In genomic region chr5:123117257-123117656, GRCm38 (mm10) we compare ENCODE assay signal across 8 mouse cellular contexts. TPM values are rescaled to one million over a fixed set of nuclear protein-coding genes. Genes with fewer than 3 reads are reported as not detected.
DNase-seq lines count a peak whose midpoint lies in the region; ATAC-seq and TF ChIP-seq lines count a peak whose summit lies in the region.

No protein-coding gene starts in this region.

- no peak overlapping the region; the same call in 1 of the 2 replicates for H3K9ac ChIP-seq in forebrain, embryonic 11.5 days (ENCODE audit: low read length)
- no peak overlapping the region for H3K9ac ChIP-seq in hindbrain, embryonic 16.5 days (ENCODE audit: low read depth, low read length)
- H3K9ac ChIP-seq in limb, embryonic 12.5 days (replicated peaks), result no peak overlapping the region
- H3K9ac ChIP-seq in stomach, postnatal 0 days (ENCODE audit: low read length), result no peak overlapping the region

- no peak overlapping the region for H3K27ac ChIP-seq in bone marrow, adult 2 months (ENCODE audit: control insufficient read depth, insufficient read depth, low read depth, low read length, poor library complexity)
- H3K27ac ChIP-seq in forebrain, embryonic 11.5 days (ENCODE audit: low read depth, low read length), result no peak overlapping the region
- no peak overlapping the region for H3K27ac ChIP-seq in hindbrain, embryonic 16.5 days (ENCODE audit: low read depth, low read length)
- H3K27ac ChIP-seq in limb, embryonic 12.5 days, result no peak overlapping the region
- H3K27ac ChIP-seq in stomach, postnatal 0 days (replicated peaks), result no peak overlapping the region

- no peaks in the 10 kb centered on the region for H3K4me1 ChIP-seq in bone marrow, adult 2 months (ENCODE audit: control insufficient read depth, insufficient read depth, low read length)
- H3K4me1 ChIP-seq in forebrain, embryonic 11.5 days (replicated peaks; ENCODE audit: control insufficient read depth, insufficient read depth, low read length), result no peaks in the 10 kb centered on the region
- no peaks in the 10 kb centered on the region for H3K4me1 ChIP-seq in hindbrain, embryonic 16.5 days (ENCODE audit: control insufficient read depth, insufficient read depth, low read depth, low read length)
- 0 out of 2 replicates have a peak, but pooled peaks cover 5% of the 10 kb centered on the region for H3K4me1 ChIP-seq in limb, embryonic 12.5 days (replicated peaks)
- H3K4me1 ChIP-seq in stomach, postnatal 0 days (replicated peaks; ENCODE audit: control insufficient read depth, insufficient read depth), result no peaks in the 10 kb centered on the region

- no peak for TF ChIP-seq POLR2A in bone marrow, adult 2 months (IDR thresholded peaks at IDR 0.05; ENCODE audit: borderline replicate concordance, control insufficient read depth, low read depth, low read length)

- H3K4me3 ChIP-seq in bone marrow, adult 2 months (replicated peaks; ENCODE audit: control insufficient read depth, low read depth, low read length), result no peak overlapping the region
- no peak overlapping the region for H3K4me3 ChIP-seq in forebrain, embryonic 11.5 days (ENCODE audit: low read depth, low read length)
- no peak overlapping the region for H3K4me3 ChIP-seq in hindbrain, embryonic 16.5 days (ENCODE audit: low read length)
- no peak overlapping the region for H3K4me3 ChIP-seq in limb, embryonic 12.5 days (replicated peaks)
- no peak overlapping the region for H3K4me3 ChIP-seq in stomach, postnatal 0 days (ENCODE audit: low read depth, low read length)

- peak; percentile 90 for TF ChIP-seq CTCF in bone marrow, adult 2 months (IDR thresholded peaks at IDR 0.05; ENCODE audit: control insufficient read depth, insufficient read depth, low read length)
- peak; percentile 93 for TF ChIP-seq CTCF in stomach, postnatal 0 days (IDR thresholded peaks at IDR 0.05; ENCODE audit: low read depth)

- DNase-seq in layer of hippocampus, adult 11-12 months (ENCODE audit: low spot score), result peak; percentile 79
- DNase-seq in layer of hippocampus, adult 9-10 months (ENCODE audit: low spot score), result no peak
- DNase-seq in forebrain, embryonic 11.5 days (ENCODE audit: low spot score), result peak; percentile 89
- peak; percentile 86 for DNase-seq in stomach, postnatal 0 days (ENCODE audit: low spot score)

- WGBS in bone marrow, adult 2 months, result 10% methylated on average over 10 of the region's 10 CpGs
- 15% methylated on average over 10 of the region's 10 CpGs for WGBS in forebrain, embryonic 11.5 days
- 15% methylated on average over 10 of the region's 10 CpGs for WGBS in hindbrain, embryonic 16.5 days
- 20% methylated on average over 10 of the region's 10 CpGs for WGBS in limb, embryonic 12.5 days
- WGBS in stomach, postnatal 0 days, result 20% methylated on average over 10 of the region's 10 CpGs

- H3K9me3 ChIP-seq in forebrain, embryonic 11.5 days (ENCODE audit: control insufficient read depth, low read length), result no peaks in the 10 kb centered on the region; the same call in 1 of the 2 replicates
- no peaks in the 10 kb centered on the region for H3K9me3 ChIP-seq in hindbrain, embryonic 16.5 days (ENCODE audit: control insufficient read depth, low read length)
- H3K9me3 ChIP-seq in limb, embryonic 12.5 days, result peaks cover 2% of the 10 kb centered on the region; the same call in 1 of the 2 replicates
- no peaks in the 10 kb centered on the region for H3K9me3 ChIP-seq in stomach, postnatal 0 days (ENCODE audit: control insufficient read depth, low read length)

- TF ChIP-seq EP300 in stomach, postnatal 0 days (optimal IDR thresholded peaks at IDR 0.05), result no peak

- 0 out of 2 replicates have a peak, but pooled peaks have one; percentile 56 for ATAC-seq in forebrain, embryonic 11.5 days (replicated peaks; ENCODE audit: low FRiP score)
- peak; percentile 57; the same call in 1 of the 2 replicates for ATAC-seq in hindbrain, embryonic 16.5 days
- 0 out of 2 replicates have a peak, but pooled peaks have one; percentile 24 for ATAC-seq in limb, embryonic 12.5 days (ENCODE audit: insufficient number of reproducible peaks, insufficient read depth, low FRiP score, low TSS enrichment, low read depth)
- ATAC-seq in monocyte, adult 5-6 weeks (replicated peaks; ENCODE audit: insufficient number of reproducible peaks, low FRiP score, low TSS enrichment, poor library complexity, severe bottlenecking), result peak; percentile 76
- ATAC-seq in stomach, postnatal 0 days (ENCODE audit: low FRiP score, low TSS enrichment), result peak; percentile 74

- no peaks in the 10 kb centered on the region for H3K27me3 ChIP-seq in forebrain, embryonic 11.5 days (ENCODE audit: control insufficient read depth, insufficient read depth, low read length)
- H3K27me3 ChIP-seq in hindbrain, embryonic 16.5 days (replicated peaks; ENCODE audit: control insufficient read depth, insufficient read depth, low read length), result no peaks in the 10 kb centered on the region
- no peaks in the 10 kb centered on the region for H3K27me3 ChIP-seq in limb, embryonic 12.5 days
- H3K27me3 ChIP-seq in stomach, postnatal 0 days (ENCODE audit: control insufficient read depth, insufficient read depth, low read length), result no peaks in the 10 kb centered on the region

- no peaks in the 10 kb centered on the region for H3K36me3 ChIP-seq in forebrain, embryonic 11.5 days (ENCODE audit: control insufficient read depth, insufficient read depth, low read length)
- no peaks in the 10 kb centered on the region for H3K36me3 ChIP-seq in hindbrain, embryonic 16.5 days (ENCODE audit: control insufficient read depth, insufficient read depth, low read length)
- peaks cover 15% of the 10 kb centered on the region; the same call in 1 of the 2 replicates for H3K36me3 ChIP-seq in limb, embryonic 12.5 days
- H3K36me3 ChIP-seq in stomach, postnatal 0 days (ENCODE audit: control insufficient read depth, insufficient read depth, low read length), result no peaks in the 10 kb centered on the region; the same call in 1 of the 2 replicates

- no peak overlapping the region for H3K4me2 ChIP-seq in forebrain, embryonic 11.5 days (ENCODE audit: low read depth, low read length, severe bottlenecking)
- no peak overlapping the region for H3K4me2 ChIP-seq in hindbrain, embryonic 16.5 days (ENCODE audit: low read length)
- no peak overlapping the region for H3K4me2 ChIP-seq in limb, embryonic 12.5 days
- H3K4me2 ChIP-seq in stomach, postnatal 0 days (replicated peaks; ENCODE audit: low read depth), result no peak overlapping the region

RNA-seq across cellular contexts. Expression of gene Rhof, which starts 15.2 kb away (rescaled TPM):
- polyA plus RNA-seq in bone marrow, adult 2 months (2011; ENCODE audit: insufficient read depth, insufficient read length, low replicate concordance, missing spikeins), result 4.0 and 7.2 TPM in 2 replicates
- polyA plus RNA-seq in forebrain, embryonic 11.5 days (2014; fragmentation: Nextera tagmentation; extraction: Ambion mirVana), result 1.2 and 1.9 TPM in 2 replicates
- polyA plus RNA-seq in hindbrain, embryonic 16.5 days (2015; fragmentation: Nextera tagmentation; extraction: Ambion mirVana), result 26.6 and 29.7 TPM in 2 replicates
- 2.9 and 3.0 TPM in 2 replicates for polyA plus RNA-seq in limb, embryonic 12.5 days (2016; fragmentation: Nextera tagmentation; extraction: Ambion mirVana)
- total RNA-seq in monocyte, adult 5-6 weeks (2017), result 18.8 to 40.6 TPM (median 30.1 TPM) in 3 replicates
- polyA plus RNA-seq in stomach, postnatal 0 days (2015; fragmentation: Nextera tagmentation; extraction: Ambion mirVana), result 18.6 and 22.3 TPM in 2 replicates

RNA-seq across cellular contexts. Expression of gene Setd1b, which starts 24.7 kb away (rescaled TPM):
- polyA plus RNA-seq in bone marrow, adult 2 months (2011; ENCODE audit: insufficient read depth, insufficient read length, low replicate concordance, missing spikeins), result 27.7 and 34.2 TPM in 2 replicates
- polyA plus RNA-seq in forebrain, embryonic 11.5 days (2014; fragmentation: Nextera tagmentation; extraction: Ambion mirVana), result 13.9 and 15.0 TPM in 2 replicates
- 9.5 and 9.8 TPM in 2 replicates for polyA plus RNA-seq in hindbrain, embryonic 16.5 days (2015; fragmentation: Nextera tagmentation; extraction: Ambion mirVana)
- polyA plus RNA-seq in limb, embryonic 12.5 days (2016; fragmentation: Nextera tagmentation; extraction: Ambion mirVana), result 10.9 and 11.4 TPM in 2 replicates
- total RNA-seq in monocyte, adult 5-6 weeks (2017), result 2.4 to 15.3 TPM (median 3.2 TPM) in 3 replicates
- polyA plus RNA-seq in stomach, postnatal 0 days (2015; fragmentation: Nextera tagmentation; extraction: Ambion mirVana), result 4.5 and 4.7 TPM in 2 replicates

RNA-seq across cellular contexts. Expression of gene Tmem120b, which starts 49.0 kb away (rescaled TPM):
- 33.5 and 38.8 TPM in 2 replicates for polyA plus RNA-seq in bone marrow, adult 2 months (2011; ENCODE audit: insufficient read depth, insufficient read length, low replicate concordance, missing spikeins)
- 7.3 and 9.3 TPM in 2 replicates for polyA plus RNA-seq in forebrain, embryonic 11.5 days (2014; fragmentation: Nextera tagmentation; extraction: Ambion mirVana)
- polyA plus RNA-seq in hindbrain, embryonic 16.5 days (2015; fragmentation: Nextera tagmentation; extraction: Ambion mirVana), result 17.3 and 19.8 TPM in 2 replicates
- 14.1 and 15.9 TPM in 2 replicates for polyA plus RNA-seq in limb, embryonic 12.5 days (2016; fragmentation: Nextera tagmentation; extraction: Ambion mirVana)
- 0.67 to 3.5 TPM (median 2.0 TPM) in 3 replicates for total RNA-seq in monocyte, adult 5-6 weeks (2017)
- polyA plus RNA-seq in stomach, postnatal 0 days (2015; fragmentation: Nextera tagmentation; extraction: Ambion mirVana), result 8.0 and 9.1 TPM in 2 replicates

RNA-seq across cellular contexts. Expression of gene Psmd9, which starts 52.0 kb away (rescaled TPM):
- 70.7 and 83.3 TPM in 2 replicates for polyA plus RNA-seq in bone marrow, adult 2 months (2011; ENCODE audit: insufficient read depth, insufficient read length, low replicate concordance, missing spikeins)
- 68.5 and 77.8 TPM in 2 replicates for polyA plus RNA-seq in forebrain, embryonic 11.5 days (2014; fragmentation: Nextera tagmentation; extraction: Ambion mirVana)
- polyA plus RNA-seq in hindbrain, embryonic 16.5 days (2015; fragmentation: Nextera tagmentation; extraction: Ambion mirVana), result 77.2 and 89.4 TPM in 2 replicates
- polyA plus RNA-seq in limb, embryonic 12.5 days (2016; fragmentation: Nextera tagmentation; extraction: Ambion mirVana), result 89.3 and 91.0 TPM in 2 replicates
- 16.7 to 38.7 TPM (median 18.9 TPM) in 3 replicates for total RNA-seq in monocyte, adult 5-6 weeks (2017)
- polyA plus RNA-seq in stomach, postnatal 0 days (2015; fragmentation: Nextera tagmentation; extraction: Ambion mirVana), result 48.6 and 51.4 TPM in 2 replicates

Comparison
In these comparisons a context has a peak if more than half of its experiments do, and no peak if none do; other contexts are left out.
1. ATAC-seq: peak in every context shown above with its lines; median percentile 76 in monocyte, adult 5-6 weeks; 74 in stomach, postnatal 0 days; 57 in hindbrain, embryonic 16.5 days; 56 in forebrain, embryonic 11.5 days; 24 in limb, embryonic 12.5 days.